Mouse (Mus musculus) frontal cortex, adult (tissue): Measurements from ENCODE around the gene Rhbdl1.
A peak's percentile ranks its signal among the peaks of the same experiment; 100 is the strongest.
"Not testable (repeated sequence)": the region's sequence is repeated elsewhere in the genome, so short reads cannot be mapped to it uniquely, and the experiment has no call there.

Experiments used
- ATAC-seq: cut with Nextera tagmentation; 2 replicates; pipeline ENCODE4 v1.9.2; 2017; ENCODE audit warnings: mild to moderate bottlenecking, moderate library complexity, mixed read lengths; ENCODE audit not compliant: low TSS enrichment

Rhbdl1 gene

DNA sequence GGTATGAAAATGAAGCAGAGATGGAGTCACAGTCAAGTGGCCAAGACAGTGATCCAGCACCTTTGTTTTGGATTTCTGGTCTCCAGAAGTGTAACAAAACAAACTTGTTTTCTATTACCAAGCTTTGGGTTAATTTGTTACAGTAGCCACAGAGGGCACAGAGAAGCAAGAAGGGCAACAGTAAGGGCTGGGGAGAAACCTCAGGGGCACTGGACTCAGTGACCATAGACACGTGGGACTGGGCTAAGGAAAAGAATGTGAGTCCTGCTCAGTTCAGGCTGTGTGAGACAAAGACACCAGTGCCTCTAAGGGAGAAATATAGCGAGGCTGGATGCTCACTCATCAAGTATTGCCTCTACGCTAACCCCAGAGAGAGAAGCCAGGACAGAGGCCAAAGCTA lies 35.6 kb upstream of the Rhbdl1 start:
- ATAC-seq = no peak

DNA sequence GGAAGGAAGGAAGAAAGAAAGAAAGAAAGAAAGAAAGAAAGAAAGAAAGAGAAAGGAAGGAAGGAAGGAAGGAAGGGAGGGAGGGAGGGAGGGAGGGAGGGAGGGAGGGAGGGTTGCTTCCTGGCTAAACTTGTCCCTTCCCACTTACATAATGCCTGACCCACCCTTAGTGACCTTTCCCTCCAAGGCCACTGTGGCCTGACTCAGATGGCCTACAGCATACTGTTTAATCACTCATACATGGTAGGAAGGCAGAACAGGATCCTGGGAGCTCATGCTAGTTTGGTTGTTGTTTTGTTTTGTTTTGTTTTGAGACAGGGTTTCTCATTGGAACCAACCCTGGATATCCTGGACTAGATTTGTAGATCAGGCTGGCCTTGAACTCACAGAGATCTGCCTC lies 34.5 kb upstream of the Rhbdl1 start:
- ATAC-seq = not testable (repeated sequence)

DNA sequence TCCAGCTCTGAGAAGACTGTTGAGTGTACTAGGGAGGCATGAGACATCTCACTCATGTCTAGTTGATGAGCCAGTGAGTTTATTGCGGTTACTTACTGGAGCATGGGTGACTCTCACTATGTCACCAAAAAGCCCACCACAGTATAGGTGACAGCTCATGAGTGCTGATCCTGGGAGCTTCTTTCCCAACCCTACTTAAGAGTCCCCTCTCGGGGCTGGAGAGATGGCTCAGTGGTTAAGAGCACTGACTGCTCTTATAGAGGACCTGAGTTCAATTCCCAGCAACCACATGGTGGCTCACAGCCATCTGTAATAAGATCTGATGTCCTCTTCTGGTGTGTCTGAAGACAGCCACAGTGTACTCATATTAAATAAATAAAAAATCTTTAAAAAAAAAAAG lies 32.9 kb upstream of the Rhbdl1 start:
- ATAC-seq = no peak

- no peak for ATAC-seq
Observed at GRCm38 (mm10) chr17:25869498-25869897, 32.4 kb upstream of the Rhbdl1 start.

GRCm38 (mm10) chr17:25868601-25869191 lies 31.6 kb upstream of the Rhbdl1 start, which contains the start of gene Mcrip2:
Gene Mcrip2 (minus strand): TSS chr17:25868764.
- ATAC-seq = peak; percentile 86

- ATAC-seq = peak; percentile 9
Observed at GRCm38 (mm10) chr17:25867836-25868600, 30.9 kb upstream of the Rhbdl1 start.

- no peak for ATAC-seq
Observed at GRCm38 (mm10) chr17:25867509-25867835, 30.4 kb upstream of the Rhbdl1 start.

DNA sequence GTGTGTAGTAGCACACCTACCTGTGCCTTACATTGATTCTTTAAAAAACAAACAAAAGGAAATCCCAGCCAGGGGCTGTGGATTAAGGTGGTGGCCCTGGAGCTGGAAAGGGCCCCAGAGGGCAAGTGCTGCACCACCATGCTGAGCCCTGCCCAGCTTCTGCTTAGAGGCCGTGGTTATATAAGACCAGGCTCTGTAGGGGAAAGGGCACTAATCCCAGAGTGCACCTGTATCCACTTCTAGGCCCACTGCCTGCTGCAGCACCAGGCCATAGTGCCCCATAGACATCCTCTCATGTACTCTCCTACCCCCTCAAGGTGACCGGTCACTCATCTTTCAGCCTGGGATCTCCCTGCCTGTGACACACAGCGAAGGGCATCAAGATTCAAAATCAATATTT lies 29.1 kb upstream of the Rhbdl1 start:
- ATAC-seq = no peak

DNA sequence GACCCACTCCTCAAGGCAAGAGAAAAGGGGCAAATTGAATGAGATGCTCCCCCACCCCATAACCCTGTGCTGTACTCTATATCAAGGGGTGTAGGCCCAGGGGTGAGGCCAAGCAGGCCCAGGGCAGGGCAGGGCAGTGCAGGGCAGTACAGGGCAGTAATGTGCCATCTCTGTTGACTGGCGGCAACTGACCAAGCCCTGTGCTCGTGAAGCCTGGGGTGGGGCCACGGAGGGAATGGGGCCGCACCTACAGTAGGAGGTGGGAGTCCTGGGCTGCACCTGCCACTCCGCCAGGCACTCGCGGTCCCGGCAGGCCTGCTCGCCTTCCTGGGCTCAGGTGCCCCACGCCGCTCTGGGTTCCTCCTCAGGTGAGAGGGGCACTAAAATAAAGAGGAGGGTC lies 28.2 kb upstream of the Rhbdl1 start:
- no peak for ATAC-seq

GRCm38 (mm10) chr17:25864311-25864710 lies 27.2 kb upstream of the Rhbdl1 start:
- no peak for ATAC-seq

DNA sequence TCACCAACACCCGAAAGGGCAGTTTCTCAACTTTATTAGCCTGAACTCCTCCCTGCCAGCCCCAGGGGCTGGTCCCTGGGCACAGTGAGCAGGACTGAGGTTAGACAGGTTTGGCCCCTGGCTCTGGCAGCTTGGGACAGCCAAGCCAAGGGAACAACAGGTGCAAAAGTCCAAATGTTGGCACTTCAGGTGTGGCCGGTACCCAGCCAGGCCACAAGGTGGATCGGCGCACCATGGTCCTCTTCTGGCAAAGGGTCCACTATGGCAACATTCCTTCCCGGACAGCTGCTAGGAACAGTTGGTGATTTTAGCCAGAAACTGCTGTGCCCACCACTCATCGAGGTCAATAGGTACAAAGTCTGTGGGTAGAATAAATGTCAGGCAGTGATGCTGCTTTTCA lies 26.6 kb upstream of the Rhbdl1 start:
- ATAC-seq = no peak

- ATAC-seq = peak; percentile 20; the same call in 1 of the 2 replicates
Observed at GRCm38 (mm10) chr17:25861704-25862612, 24.9 kb upstream of the Rhbdl1 start.

GRCm38 (mm10) chr17:25860832-25861703 lies 24.0 kb upstream of the Rhbdl1 start, which contains the start of gene Wdr90:
Gene Wdr90 (minus strand): TSS chr17:25861501.
- ATAC-seq = peak; percentile 97

GRCm38 (mm10) chr17:25860229-25860628 lies 23.1 kb upstream of the Rhbdl1 start:
- ATAC-seq = no peak

GRCm38 (mm10) chr17:25844396-25844901 lies 7.4 kb upstream of the Rhbdl1 start, which contains the start of gene Rhot2:
Gene Rhot2 (minus strand): TSS chr17:25844851.
- peak; percentile 95 for ATAC-seq

DNA sequence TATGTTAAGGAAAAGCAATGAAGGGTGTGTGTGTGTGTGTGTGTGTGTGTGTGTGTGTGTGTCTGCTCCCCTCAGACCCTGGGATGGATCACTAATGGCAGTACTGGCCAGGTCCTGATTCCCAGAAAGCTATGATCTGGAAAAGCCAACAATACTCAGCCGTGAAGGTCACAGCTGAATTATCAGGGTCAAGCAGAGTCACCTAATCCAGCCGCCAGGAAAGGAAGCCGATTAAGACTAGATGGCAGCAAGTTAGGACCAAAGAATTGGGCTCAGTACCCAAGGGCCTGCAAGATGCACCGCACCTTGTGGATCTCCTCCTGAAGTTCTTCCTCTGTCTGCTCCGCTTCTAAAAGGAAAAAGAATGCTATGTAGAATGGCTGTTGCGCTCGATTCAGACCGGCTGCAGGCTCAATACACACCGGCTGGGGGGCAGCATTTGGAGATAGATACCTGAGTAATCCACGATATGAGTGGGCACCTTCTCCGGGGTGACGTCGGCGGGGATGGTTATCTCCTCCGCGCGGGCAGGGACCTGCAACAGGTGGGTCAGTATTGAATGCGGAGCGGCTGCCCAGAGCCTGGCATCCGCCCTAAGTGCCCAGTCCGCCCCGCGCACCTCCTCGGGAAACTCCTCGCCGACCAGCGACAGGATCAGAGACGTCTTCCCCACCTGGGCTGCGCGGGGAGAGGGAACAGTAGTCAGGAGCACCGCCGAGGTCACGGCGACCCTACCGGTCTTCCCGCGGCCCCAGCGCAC lies 6.7 kb upstream of the Rhbdl1 start:
- 0 out of 2 replicates have a peak, but pooled peaks have one; percentile 5 for ATAC-seq

DNA sequence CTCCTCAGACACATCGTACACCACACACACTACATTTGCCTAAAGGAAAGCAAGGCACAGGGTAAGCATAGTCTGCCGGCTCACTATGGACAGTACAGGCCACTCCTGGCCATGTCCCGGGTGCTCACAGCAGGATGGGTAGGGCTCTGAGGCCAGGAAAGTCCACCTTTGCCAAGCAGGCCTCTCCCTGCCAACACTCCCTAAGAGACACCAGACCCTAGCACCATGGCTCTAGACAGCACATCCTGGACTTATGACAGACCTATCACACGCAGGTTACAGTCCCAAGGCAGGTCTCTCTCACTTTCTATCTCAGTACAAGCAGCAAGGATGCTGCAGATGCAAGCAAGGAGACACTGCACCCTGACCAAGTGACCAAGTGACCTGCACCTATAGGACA lies 6.0 kb upstream of the Rhbdl1 start:
- ATAC-seq = no peak

DNA sequence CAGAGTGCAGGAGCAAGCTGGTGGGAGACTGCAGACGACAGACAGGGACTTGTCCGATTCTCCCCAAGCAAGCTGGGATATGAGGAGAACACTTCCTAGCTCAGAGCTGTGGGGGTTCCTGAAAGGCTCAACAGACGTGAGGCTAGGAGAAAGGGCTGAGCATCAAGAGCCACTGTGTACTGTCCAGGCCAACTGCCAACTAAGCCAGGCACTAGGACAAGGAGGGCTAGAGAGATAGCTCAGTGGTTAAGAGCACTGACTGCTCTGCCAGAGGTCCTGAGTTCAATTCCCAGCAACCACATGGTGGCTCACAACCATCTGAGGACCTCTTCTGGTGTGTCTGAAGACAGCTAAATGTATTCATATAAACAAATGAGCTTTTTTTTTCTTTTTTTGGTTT lies 5.4 kb upstream of the Rhbdl1 start:
- no peak for ATAC-seq

GRCm38 (mm10) chr17:25841117-25841880 lies 4.2 kb upstream of the Rhbdl1 start, which contains the start of gene Gm20683:
Gene Gm20683 (minus strand): TSS chr17:25841763.
- no peak for ATAC-seq

- no peak for ATAC-seq
Observed at GRCm38 (mm10) chr17:25840519-25840918, 3.4 kb upstream of the Rhbdl1 start.
